Mouse (Mus musculus) limb, embryonic 14.5 days (tissue): ENCODE data around the gene Gm36028. TPM values are rescaled to one million over a fixed set of nuclear protein-coding genes. Genes with fewer than 3 reads are reported as not detected.

ENCODE experiments used
- ATAC-seq: fragments of 200-750 bp; cut with Nextera tagmentation; 2 replicates; pipeline ENCODE4 v1.8.0; 2017; ENCODE audit warnings: low read depth, moderate number of reproducible peaks, moderate TSS enrichment; ENCODE audit not compliant: low FRiP score
- DNase-seq: peaks from one replicate; pipeline ENCODE4 v3.0.0-alpha.2; 2015; ENCODE audit warnings: low spot score
- H3K27ac ChIP-seq: fragments of 300-500 bp; sonication (generic); replicated peaks from 2 replicates; pipeline ENCODE4 v1.5.1; 2014; ENCODE audit warnings: low read depth, mild to moderate bottlenecking, low read length, moderate library complexity, mixed read lengths
- H3K27me3 ChIP-seq: fragments of 300-500 bp; sonication (generic); 2 replicates; pipeline ENCODE4 v1.6.1; 2014; ENCODE audit warnings: low read length, mixed read lengths; ENCODE audit not compliant: control insufficient read depth, insufficient read depth
- H3K36me3 ChIP-seq: fragments of 300-500 bp; sonication (generic); 2 replicates; pipeline ENCODE4 v1.6.1; 2014; ENCODE audit warnings: mild to moderate bottlenecking, low read length, moderate library complexity, mixed read lengths; ENCODE audit not compliant: control insufficient read depth, insufficient read depth
- H3K4me1 ChIP-seq: fragments of 300-500 bp; sonication (generic); 2 replicates; pipeline ENCODE4 v1.6.1; 2014; ENCODE audit warnings: antibody characterized with exemption, low read length, mixed read lengths; ENCODE audit not compliant: control insufficient read depth, insufficient read depth
- H3K4me2 ChIP-seq: fragments of 300-500 bp; sonication (generic); replicated peaks from 2 replicates; pipeline ENCODE4 v1.6.1; 2014; ENCODE audit warnings: low read depth, mild to moderate bottlenecking, low read length, moderate library complexity; ENCODE audit not compliant: severe bottlenecking
- H3K4me3 ChIP-seq: fragments of 300-500 bp; sonication (generic); replicated peaks from 2 replicates; pipeline ENCODE4 v1.5.1; 2014; ENCODE audit warnings: low read length
- H3K9ac ChIP-seq: fragments of 300-500 bp; sonication (generic); 2 replicates; pipeline ENCODE4 v1.6.1; 2014; ENCODE audit warnings: mild to moderate bottlenecking, low read depth, low read length, moderate library complexity; ENCODE audit not compliant: severe bottlenecking
- H3K9me3 ChIP-seq: fragments of 300-500 bp; sonication (generic); 2 replicates; pipeline ENCODE4 v1.6.1; 2016; ENCODE audit warnings: low read length; ENCODE audit not compliant: control insufficient read depth
- POLR2A ChIP-seq: fragments of 200-500 bp; IDR thresholded peaks from 2 replicates; pipeline ENCODE4 v1.8.0; 2012; ENCODE audit warnings: inconsistent platforms, mild to moderate bottlenecking, moderate library complexity, borderline replicate concordance; ENCODE audit not compliant: insufficient read depth, insufficient read length; ENCODE audit errors: extremely low read depth
- WGBS: fragments of 180-500 bp; shearing (Covaris S2); extraction: QIAGEN DNeasy Blood & Tissue Kit; methylation state at CpG from one replicate; pipeline ENCODE4 v1.1.7; 2014; 5-methylcytosine and 5-hydroxymethylcytosine counted together
- polyA plus RNA-seq, 2 experiments: library from polyadenylated mRNA; depleted of rRNA in 1 of 2; stranded (reverse) in 1 of 2; unstranded in 1 of 2; fragments of >200 nt; fragmentation: Nextera tagmentation in 1 of 2; extraction: Ambion mirVana in 1 of 2; gene quantifications; 2 replicates each; pipeline versions ENCODE4 v1.2.1 to v1.2.3; 2012 to 2014

The Gm36028 gene
- polyA plus RNA-seq, 2 experiments, result 0.15 TPM; not detected in 1

DNA sequence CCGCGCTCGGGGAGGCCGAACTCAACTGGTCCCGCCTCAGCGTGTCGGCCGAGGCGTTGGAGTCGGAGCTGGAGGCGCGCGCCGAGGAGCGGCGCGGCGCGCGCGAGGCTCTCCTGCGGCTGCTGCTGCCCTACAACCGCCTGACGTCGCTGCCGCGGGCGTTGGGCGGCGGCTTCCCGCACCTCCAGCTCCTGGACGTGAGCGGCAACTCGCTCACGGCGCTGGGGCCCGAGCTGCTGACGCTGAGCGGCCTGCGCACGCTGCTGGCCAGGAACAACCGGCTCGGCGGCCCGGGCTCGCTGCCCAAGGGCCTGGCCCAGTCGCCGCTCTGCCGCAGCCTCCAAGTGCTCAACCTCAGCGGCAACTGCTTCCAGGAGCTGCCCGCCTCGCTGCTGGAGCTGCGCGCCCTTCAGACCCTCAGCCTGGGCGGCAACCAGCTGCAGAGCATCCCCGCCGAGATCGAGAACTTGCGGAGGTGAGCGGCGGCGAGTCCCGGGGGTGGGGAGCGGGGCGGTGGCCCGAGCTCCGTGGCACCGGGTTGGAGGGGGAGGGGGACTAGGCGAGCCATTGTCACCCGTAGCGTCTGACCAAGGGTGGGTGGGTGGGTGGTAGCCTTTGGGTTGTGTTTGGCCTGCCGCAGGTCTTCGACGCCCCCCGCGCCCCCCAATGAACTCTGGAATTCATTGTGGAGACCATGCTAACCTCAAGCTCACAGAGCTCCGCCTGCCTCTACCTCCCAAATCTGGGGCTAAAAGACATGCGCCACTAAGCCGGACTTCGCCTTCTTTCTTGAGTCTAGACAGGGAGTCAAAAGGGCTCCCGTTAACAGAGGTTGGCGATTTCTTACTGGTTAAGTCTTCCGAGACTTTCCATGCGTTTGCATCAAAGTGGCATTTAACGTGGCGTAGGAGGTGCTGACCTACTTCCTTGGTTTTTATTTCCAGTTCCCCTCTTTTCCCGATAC lies 7.8 kb upstream of the Gm36028 start:
- peak overlapping the region; percentile 97 for H3K9ac ChIP-seq
- H3K4me1 ChIP-seq, result peaks cover 14% of the 10 kb centered on the region; the same call in 1 of the 2 replicates
- ATAC-seq, result peak; percentile 78
- peak overlapping the region; percentile 99 for H3K27ac ChIP-seq
- peak; percentile 69 for DNase-seq
- H3K36me3 ChIP-seq, result 0 out of 2 replicates have a peak, but pooled peaks cover 5% of the 10 kb centered on the region
- TF ChIP-seq POLR2A, result no peak
- H3K4me3 ChIP-seq, result peak overlapping the region; percentile 97
- no peaks in the 10 kb centered on the region for H3K9me3 ChIP-seq
- WGBS, result under 1% methylated on average over 49 of the region's 87 CpGs
- no peaks in the 10 kb centered on the region for H3K27me3 ChIP-seq
- H3K4me2 ChIP-seq, result peak overlapping the region; percentile 73

DNA sequence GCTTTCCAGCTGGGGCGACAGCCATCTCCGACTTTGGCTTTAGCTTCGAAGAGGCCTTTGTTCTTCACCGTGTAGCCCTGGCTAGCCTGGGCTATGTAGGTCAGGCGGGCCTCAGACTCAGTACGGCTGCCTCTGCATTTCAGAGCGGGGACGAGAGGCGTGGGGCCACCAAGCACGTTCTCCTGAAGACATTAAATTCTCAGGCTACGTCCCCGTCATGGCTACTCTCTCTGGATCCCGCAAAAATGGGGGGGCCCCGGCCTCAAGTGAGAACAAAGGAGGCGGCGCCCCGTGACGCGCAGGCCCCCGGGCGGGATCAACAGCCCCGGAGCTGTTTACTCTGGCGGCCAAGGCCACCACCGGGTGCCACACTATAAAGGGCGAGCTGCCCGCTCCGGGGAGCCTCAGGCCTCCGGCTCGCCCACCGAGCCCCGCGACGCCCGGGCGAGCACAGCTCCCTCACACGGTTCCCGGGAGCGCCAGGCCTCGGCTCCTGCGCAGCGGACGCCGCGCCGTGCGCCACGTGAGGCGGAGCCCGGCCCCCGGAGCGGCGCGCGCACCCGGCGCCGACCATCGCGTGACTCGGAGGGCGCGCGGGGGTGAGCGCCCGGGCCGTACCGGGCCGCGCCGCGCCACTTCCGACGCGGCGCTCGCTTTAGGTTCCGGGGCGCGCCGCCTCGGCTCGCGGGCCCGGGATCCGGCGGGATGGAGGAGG lies 7.0 kb upstream of the Gm36028 start, which contains the start of gene Lrrc58:
Gene Lrrc58, plus strand, starts transcription at position 599 of the 715 bp plus-strand sequence.
- Histone ChIP-seq H3K9ac (peak within 1 kb of the TSS; percentile 97), H3K4me1 (peaks cover 14% of the 10 kb centered on the region; the same call in 1 of the 2 replicates), H3K27ac (peak within 1 kb of the TSS; percentile 99), H3K36me3 (0 out of 2 replicates have a peak, but pooled peaks cover 5% of the 10 kb centered on the region), H3K9me3 (no peaks in the 10 kb centered on the region), H3K4me2 (peak within 1 kb of the TSS; percentile 73), H3K27me3 (no peaks in the 10 kb centered on the region), H3K4me3 (peak within 1 kb of the TSS; percentile 97)
- 2% methylated on average over 58 of the region's 86 CpGs for WGBS
- ATAC-seq (peak; percentile 94), DNase-seq (peak; percentile 76)
- TF ChIP-seq POLR2A, result peak; percentile 82; the same call in 1 of the 2 replicates

DNA sequence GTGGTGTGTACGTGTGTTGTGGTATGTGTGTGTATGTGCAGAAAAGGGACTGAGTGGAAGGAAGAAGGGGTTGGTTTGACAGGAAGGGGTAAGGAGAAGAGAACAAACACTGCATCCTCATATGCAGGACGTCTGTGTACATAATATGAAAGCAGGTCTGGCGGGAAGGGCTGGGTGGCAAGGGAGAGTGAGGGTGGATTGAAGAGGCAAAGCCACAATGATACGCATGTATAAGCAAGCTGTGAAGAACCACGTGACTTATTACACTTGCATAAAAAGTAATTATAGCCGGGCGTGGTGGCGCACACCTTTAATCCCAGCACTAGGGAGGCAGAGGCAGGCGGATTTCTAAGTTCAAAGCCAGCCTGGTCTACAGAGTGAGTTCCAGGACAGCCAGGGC lies 4.9 kb upstream of the Gm36028 start:
- ATAC-seq (no peak), DNase-seq (no peak)
- no peak overlapping the region for H3K4me3 ChIP-seq
- no peak overlapping the region for H3K27ac ChIP-seq
- H3K9me3 ChIP-seq, result no peaks in the 10 kb centered on the region
- WGBS, result 86% methylated on average over 9 of the region's 9 CpGs
- no peaks in the 10 kb centered on the region for H3K27me3 ChIP-seq
- H3K4me2 ChIP-seq, result no peak overlapping the region
- H3K4me1 ChIP-seq, result peaks cover 10% of the 10 kb centered on the region; the same call in 1 of the 2 replicates
- TF ChIP-seq POLR2A, result no peak
- 0 out of 2 replicates have a peak, but pooled peaks cover 5% of the 10 kb centered on the region for H3K36me3 ChIP-seq
- H3K9ac ChIP-seq, result no peak overlapping the region

DNA sequence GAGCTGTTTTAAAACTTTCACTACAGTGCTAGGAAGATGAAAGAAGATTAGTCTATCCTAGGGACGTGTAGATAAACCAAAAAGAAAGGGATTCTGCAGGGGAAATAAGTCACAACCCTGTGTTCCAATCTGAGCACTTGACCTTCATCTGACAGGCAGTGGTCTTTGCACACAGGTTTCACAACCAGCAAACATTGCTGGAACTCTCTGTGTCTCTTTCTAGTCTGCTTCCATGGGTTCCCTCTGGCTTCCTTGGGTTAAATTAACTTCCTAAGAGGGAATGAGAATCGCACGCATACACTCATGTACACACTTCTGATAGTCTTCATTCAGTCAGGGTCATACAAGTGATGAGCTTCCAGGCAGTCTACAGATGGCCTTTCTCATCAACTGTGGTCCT lies 2.9 kb upstream of the Gm36028 start:
- Histone ChIP-seq H3K4me2 (no peak overlapping the region), H3K27me3 (no peaks in the 10 kb centered on the region), H3K36me3 (no peaks in the 10 kb centered on the region), H3K27ac (no peak overlapping the region), H3K4me1 (no peaks in the 10 kb centered on the region), H3K9me3 (no peaks in the 10 kb centered on the region), H3K9ac (no peak overlapping the region), H3K4me3 (no peak overlapping the region)
- TF ChIP-seq POLR2A, result no peak
- WGBS, result 76% methylated on average over 3 of the region's 3 CpGs
- DNase-seq (no peak), ATAC-seq (no peak)

DNA sequence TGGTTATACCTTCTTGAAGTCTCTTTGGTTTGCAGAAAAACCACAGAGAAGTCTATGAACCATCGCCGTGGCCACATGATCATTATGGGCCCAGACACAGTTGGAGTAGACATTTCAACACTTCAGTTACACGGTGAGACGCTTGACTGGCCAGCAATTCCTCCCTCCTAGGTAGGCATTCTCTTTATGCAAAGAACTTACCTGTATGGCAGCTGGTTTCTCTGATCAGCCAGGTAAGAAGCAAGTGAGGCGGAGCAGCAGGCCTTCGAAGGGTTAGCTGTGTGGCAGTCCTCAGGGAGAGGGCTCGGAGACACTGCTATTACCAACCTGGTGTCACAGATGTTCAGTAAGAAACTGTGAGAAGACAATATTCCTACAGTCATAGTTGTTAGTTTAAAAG lies 733 bp downstream of the Gm36028 start:
- no peak overlapping the region for H3K4me3 ChIP-seq
- 71% methylated on average over 7 of the region's 7 CpGs for WGBS

More for the DNA sequence above, 733 bp downstream of the Gm36028 start:
- Histone ChIP-seq H3K36me3 (no peaks in the 10 kb centered on the region), H3K27me3 (no peaks in the 10 kb centered on the region), H3K4me1 (peaks cover 2% of the 10 kb centered on the region; the same call in 1 of the 2 replicates), H3K4me2 (no peak overlapping the region), H3K27ac (no peak overlapping the region), H3K9me3 (no peaks in the 10 kb centered on the region), H3K9ac (no peak overlapping the region)
- DNase-seq (no peak), ATAC-seq (no peak)
- no peak for TF ChIP-seq POLR2A
